Mouse (Mus musculus) thymus, adult 2 months (tissue): ENCODE measurements around the gene Btf3. TPM values are rescaled to one million over a fixed set of nuclear protein-coding genes. Genes with fewer than 3 reads are reported as not detected.

Source experiments
- DNase-seq: peaks from one replicate; pipeline ENCODE4 v3.0.0; 2021
- H3K27ac ChIP-seq: fragments of 200-500 bp; 2 replicates; pipeline ENCODE4 v1.5.1; 2012; ENCODE audit warnings: low read length, control low read depth; ENCODE audit not compliant: control insufficient read depth, insufficient read depth
- H3K27me3 ChIP-seq: fragments of 200-500 bp; 2 replicates; pipeline ENCODE4 v1.6.1; 2012; ENCODE audit warnings: mild to moderate bottlenecking, low read length, moderate library complexity, mixed read lengths; ENCODE audit not compliant: control insufficient read depth, insufficient read depth
- H3K36me3 ChIP-seq: fragments of 200-500 bp; 2 replicates; pipeline ENCODE4 v1.6.1; 2012; ENCODE audit warnings: mild to moderate bottlenecking, low read length, moderate library complexity; ENCODE audit not compliant: control insufficient read depth, insufficient read depth
- H3K4me1 ChIP-seq: fragments of 200-500 bp; replicated peaks from 2 replicates; pipeline ENCODE4 v1.6.1; 2012; ENCODE audit warnings: low read length; ENCODE audit not compliant: control insufficient read depth, insufficient read depth
- H3K4me3 ChIP-seq: fragments of 200-500 bp; 2 replicates; pipeline ENCODE4 v1.5.1; 2012; ENCODE audit warnings: mild to moderate bottlenecking, low read length, control low read depth, moderate library complexity; ENCODE audit not compliant: control insufficient read depth, insufficient read depth
- CTCF ChIP-seq: fragments of 200-500 bp; IDR thresholded peaks from 2 replicates; pipeline ENCODE4 v1.5.1; 2012; ENCODE audit warnings: mild to moderate bottlenecking, control low read depth, low read length, moderate library complexity, borderline replicate concordance; ENCODE audit not compliant: control insufficient read depth, poor library complexity, insufficient read depth; ENCODE audit errors: extremely low read depth
- POLR2A ChIP-seq: fragments of 200-500 bp; IDR thresholded peaks from 2 replicates; pipeline ENCODE4 v1.6.1; 2012; ENCODE audit warnings: mild to moderate bottlenecking, low read length, control low read depth, moderate library complexity; ENCODE audit not compliant: control insufficient read depth, poor library complexity, insufficient read depth; ENCODE audit errors: extremely low read depth
- WGBS: fragments of 180-500 bp; shearing (Covaris S2); methylation state at CpG from one replicate; pipeline ENCODE4 v1.1.7; 2018; 5-methylcytosine and 5-hydroxymethylcytosine counted together
- polyA plus RNA-seq: library from polyadenylated mRNA; depleted of rRNA; stranded (reverse); fragments of >200 nt; gene quantifications from 2 replicates; pipeline ENCODE4 v1.2.3, GENCODE M21; 2012; rRNA removed

Btf3 gene
- polyA plus RNA-seq = 200 and 204 TPM in 2 replicates

DNA sequence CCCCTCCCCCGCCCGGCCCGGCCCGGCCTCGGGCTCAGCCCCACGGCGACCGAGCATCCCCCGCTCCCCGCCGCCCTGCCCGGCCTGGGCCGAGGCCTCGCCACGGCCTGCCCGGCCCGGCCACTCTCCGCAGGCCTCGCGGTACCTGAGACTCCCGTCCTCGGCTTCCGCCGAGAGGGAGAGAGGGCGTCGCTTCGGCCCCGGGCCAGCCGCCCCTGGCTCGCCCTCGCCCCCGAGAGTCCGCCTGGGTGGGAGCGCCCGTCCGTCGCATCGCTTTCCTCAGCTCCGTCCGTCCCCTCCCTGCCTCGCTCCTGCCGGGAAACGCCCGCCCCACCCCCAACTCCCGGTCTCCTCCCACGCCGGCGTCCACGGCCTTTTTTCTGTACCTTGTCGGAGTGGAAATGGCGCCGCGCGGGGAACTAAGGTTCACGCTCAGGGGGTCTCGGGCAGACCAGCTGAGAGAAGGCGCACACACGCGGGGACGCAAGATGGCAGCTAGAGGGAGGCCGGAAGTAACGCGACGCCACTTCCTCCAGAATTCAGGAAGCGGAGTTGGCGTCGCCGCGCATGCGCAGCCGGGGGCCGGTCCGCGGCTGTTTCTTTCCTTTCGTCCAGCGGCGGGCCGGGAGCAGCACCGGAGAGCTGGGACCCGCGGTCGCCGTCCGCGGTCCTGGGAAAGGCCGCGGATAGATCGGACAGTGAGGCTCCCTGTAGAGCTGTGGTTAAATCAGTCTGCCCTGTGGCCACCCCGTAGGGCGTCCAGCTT is at the start of gene Btf3:
TSS of gene Btf3 (minus strand) at position 527 of the 766 bp plus-strand sequence.
- Histone ChIP-seq H3K27me3 (no peaks in the 10 kb centered on the region), H3K4me1 (no peaks in the 10 kb centered on the region; the same call in 1 of the 2 replicates), H3K4me3 (peak within 1 kb of the TSS; percentile 76), H3K27ac (peak within 1 kb of the TSS; percentile 14; the same call in 1 of the 2 replicates), H3K36me3 (peaks cover 22% of the 10 kb centered on the region)
- TF ChIP-seq POLR2A (peak; percentile 71), CTCF (no peak)
- peak; percentile 88 for DNase-seq
- under 1% methylated on average over 86 of the region's 90 CpGs for WGBS

DNA sequence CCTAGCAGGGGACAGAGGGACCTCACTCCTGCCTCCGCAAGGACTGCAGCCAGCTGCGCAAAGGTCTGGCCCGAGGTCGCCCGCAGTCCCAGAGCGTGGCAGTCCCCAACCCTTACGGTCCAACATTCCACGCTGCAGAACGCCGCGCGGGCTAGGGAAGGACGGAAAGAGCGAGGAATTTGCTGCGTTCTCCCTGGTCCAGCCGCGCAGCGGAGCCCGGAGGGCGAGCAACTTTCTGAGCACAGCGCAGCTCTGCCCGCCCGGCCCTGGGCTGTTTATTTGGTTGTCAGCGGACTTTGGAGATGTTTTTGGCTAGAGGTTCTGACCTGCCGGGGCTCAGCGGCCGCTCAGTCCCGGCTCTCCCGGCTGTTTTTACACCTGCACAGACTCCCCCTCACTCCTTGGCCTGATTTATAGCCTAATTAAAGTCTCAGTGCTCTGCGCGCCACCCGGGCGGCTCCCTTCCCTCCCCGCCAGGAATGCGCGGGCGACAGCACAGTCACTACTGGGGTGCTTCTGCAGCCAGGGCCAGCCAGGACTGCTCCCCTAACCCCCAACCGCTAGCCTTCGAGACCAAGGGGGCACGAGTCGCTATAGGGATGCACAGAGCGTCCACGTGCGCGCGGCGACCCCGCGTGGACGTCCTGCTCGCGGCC is 49.1 kb upstream of the Btf3 start:
- TF ChIP-seq POLR2A = no peak
- no peak for TF ChIP-seq CTCF
- Histone ChIP-seq H3K4me3 (no peak overlapping the region), H3K27ac (no peak overlapping the region), H3K4me1 (no peaks in the 10 kb centered on the region), H3K27me3 (peaks cover 14% of the 10 kb centered on the region), H3K36me3 (no peaks in the 10 kb centered on the region)
- DNase-seq = no peak
- WGBS = 8% methylated on average over 52 of the region's 52 CpGs

DNA sequence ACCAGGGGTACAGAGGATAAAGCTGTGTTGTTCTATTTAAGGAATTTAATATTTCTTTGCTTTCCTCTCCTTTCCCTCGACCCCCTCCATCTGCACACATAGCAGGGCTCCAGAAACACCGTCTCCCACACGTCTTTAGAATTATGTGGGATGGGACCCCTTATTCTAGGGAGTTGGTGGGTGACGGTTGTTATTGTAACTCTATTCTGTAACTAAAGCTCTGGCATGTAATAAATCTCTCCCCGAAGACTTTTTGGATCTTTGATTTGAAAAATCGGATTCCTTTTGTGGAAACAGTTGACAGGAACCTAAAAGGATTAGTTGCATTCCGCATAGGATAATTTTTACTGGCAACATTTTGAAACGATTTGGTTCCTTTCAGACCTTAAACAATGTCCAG is 48.3 kb upstream of the Btf3 start:
- no peak overlapping the region for H3K27ac ChIP-seq
- no peaks in the 10 kb centered on the region for H3K4me1 ChIP-seq
- H3K27me3 ChIP-seq = peaks cover 18% of the 10 kb centered on the region
- DNase-seq = no peak
- H3K4me3 ChIP-seq = no peak overlapping the region
- 9% methylated on average over 8 of the region's 8 CpGs for WGBS
- no peaks in the 10 kb centered on the region for H3K36me3 ChIP-seq
- TF ChIP-seq POLR2A (no peak), CTCF (no peak)

DNA sequence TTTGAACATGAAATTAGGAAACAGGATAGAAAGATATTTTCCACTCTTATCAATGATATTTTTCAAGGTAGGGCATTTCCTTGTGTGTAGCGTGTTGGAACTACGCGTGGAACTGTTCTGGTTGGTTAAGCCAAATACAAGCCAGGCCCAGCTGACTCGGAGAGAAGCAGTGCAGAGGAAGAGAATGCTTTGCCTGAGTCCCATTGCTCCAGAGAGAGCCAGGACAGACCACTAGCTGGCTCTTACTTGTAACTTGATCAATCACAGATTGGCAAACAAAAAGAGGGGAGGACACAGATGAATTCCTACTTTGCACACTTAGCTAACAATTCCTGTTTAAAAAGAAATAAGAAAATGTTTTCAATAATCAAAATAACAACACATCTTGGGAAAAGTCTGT is 46.2 kb upstream of the Btf3 start:
- DNase-seq = no peak
- TF ChIP-seq POLR2A (no peak), CTCF (no peak)
- Histone ChIP-seq H3K4me3 (no peak overlapping the region), H3K27ac (no peak overlapping the region), H3K36me3 (no peaks in the 10 kb centered on the region), H3K4me1 (no peaks in the 10 kb centered on the region), H3K27me3 (peaks cover 21% of the 10 kb centered on the region)
- WGBS = 36% methylated on average over 4 of the region's 4 CpGs

DNA sequence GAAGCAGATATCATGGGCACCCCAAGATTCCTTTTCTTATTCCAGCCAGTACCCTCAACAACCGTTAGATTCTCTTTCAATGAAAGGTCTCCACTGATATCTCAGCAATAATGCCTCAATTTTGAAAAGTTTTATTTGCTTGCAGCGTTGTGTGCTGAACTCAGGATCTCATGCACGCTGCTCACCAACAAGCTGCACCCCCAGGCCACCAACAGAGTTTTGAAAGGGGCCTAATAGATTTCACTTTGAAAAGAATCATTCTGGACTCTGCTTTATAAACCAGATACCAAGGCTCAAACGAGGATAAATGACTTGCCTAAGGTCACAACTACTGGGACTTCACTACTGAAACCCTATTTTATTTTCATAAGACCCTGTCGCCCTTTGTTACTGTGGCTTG is 44.4 kb upstream of the Btf3 start:
- 16% methylated on average over 5 of the region's 5 CpGs for WGBS
- H3K27ac ChIP-seq = no peak overlapping the region
- H3K36me3 ChIP-seq = no peaks in the 10 kb centered on the region
- no peak overlapping the region for H3K4me3 ChIP-seq
- H3K4me1 ChIP-seq = no peaks in the 10 kb centered on the region
- DNase-seq = no peak
- H3K27me3 ChIP-seq = peaks cover 15% of the 10 kb centered on the region
- TF ChIP-seq CTCF = no peak
- TF ChIP-seq POLR2A = no peak

DNA sequence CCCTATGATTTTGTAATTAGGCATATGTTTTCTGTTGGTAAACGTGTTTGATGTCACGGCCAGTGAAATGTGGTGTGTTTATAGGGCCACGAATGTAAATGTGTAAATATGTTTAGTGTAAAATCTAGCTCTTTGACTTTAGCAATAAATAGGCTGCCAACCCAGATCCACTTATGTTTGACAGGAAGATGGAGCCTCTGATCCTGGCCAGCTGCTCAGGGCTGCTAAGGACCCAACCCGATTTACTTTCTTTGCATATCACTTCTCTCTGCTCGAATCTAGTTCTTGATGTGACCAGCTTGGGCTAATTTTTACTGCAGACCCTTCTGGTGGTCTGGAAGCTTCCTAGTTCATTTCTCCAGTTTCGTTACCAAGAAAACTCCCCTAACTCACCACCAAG is 43.6 kb upstream of the Btf3 start:
- Histone ChIP-seq H3K27ac (no peak overlapping the region), H3K4me1 (no peaks in the 10 kb centered on the region; the same call in 1 of the 2 replicates), H3K4me3 (no peak overlapping the region), H3K36me3 (no peaks in the 10 kb centered on the region), H3K27me3 (peaks cover 20% of the 10 kb centered on the region; the same call in 1 of the 2 replicates)
- 10% methylated on average over 6 of the region's 6 CpGs for WGBS
- no peak for TF ChIP-seq POLR2A
- TF ChIP-seq CTCF = no peak
- no peak for DNase-seq
